In the genomic region with DNA sequence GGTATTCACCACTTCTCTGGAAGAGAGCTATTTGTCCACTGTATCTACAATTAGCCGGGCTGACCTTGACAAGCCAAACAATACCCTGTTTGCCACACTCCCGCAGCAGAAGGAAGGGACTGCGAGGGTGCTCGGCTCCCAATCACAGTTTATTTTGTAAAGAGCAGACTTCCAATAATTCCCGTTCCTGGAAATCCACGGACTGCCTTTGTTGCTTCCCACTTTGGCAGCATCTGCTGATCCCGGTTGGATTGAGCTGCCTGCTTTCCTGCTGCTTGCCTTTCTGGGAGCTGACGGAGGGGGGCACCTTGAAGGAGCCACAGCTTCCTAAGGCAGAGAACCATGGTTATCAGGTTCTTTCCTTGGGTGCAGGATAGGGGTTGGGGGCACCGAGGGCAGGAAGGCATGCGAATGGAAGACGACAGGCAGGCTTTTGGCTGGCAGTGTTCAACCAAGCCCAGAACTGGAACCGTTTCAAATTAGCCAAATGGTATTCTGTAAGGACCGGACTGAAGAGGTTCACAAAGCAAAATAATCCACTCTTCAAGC, we compare ENCODE assay signal across 9 mouse cellular contexts.
DNase-seq lines count a peak whose midpoint lies in the region; ATAC-seq and TF ChIP-seq lines count a peak whose summit lies in the region.
"Had no signal": no experiment of that assay in that cellular context is flagged by ENCODE, and none has a peak within 500 bp of the region (broad histone marks: within the 10 kb centered on the region; RNA-seq: fewer than 3 reads in every experiment).

No protein-coding gene starts in this region.

- peak overlapping the region; percentile 30; the same call in 1 of the 2 replicates for H3K4me3 ChIP-seq in kidney, adult 2 months (ENCODE audit: insufficient read depth, low read depth, low read length)
- H3K4me3 ChIP-seq in kidney, embryonic 16.5 days (ENCODE audit: low read length) = no peak overlapping the region
- H3K4me3 ChIP-seq in kidney, embryonic 15.5 days (replicated peaks) = no peak overlapping the region

- DNase-seq in kidney, adult 2 months = peak; percentile 70
- DNase-seq in brain, embryonic 14.5 days (ENCODE audit: low read depth) = peak; percentile 73
- DNase-seq in gastrocnemius, postnatal 10 days = peak; percentile 31
- DNase-seq in lung, postnatal 36 days = peak; percentile 64
- no peak for DNase-seq in embryo, embryonic 10 days (ENCODE audit: low spot score)
- DNase-seq in MN1 (ENCODE audit: low spot score) = no peak

- no peaks in the 10 kb centered on the region for H3K9me3 ChIP-seq in kidney, embryonic 16.5 days (ENCODE audit: low read length)
- H3K9me3 ChIP-seq in kidney, embryonic 15.5 days (replicated peaks) = no peaks in the 10 kb centered on the region
- H3K9me3 ChIP-seq: G1E had no signal

- peaks cover 13% of the 10 kb centered on the region for H3K4me1 ChIP-seq in kidney, adult 2 months (ENCODE audit: control insufficient read depth, insufficient read depth, low read length)
- peaks cover 18% of the 10 kb centered on the region; the same call in 1 of the 2 replicates for H3K4me1 ChIP-seq in kidney, embryonic 16.5 days (ENCODE audit: insufficient read depth, low read length)
- peaks cover 19% of the 10 kb centered on the region for H3K4me1 ChIP-seq in kidney, embryonic 15.5 days

- no peak overlapping the region for H3K4me2 ChIP-seq in kidney, embryonic 16.5 days (replicated peaks; ENCODE audit: low read depth, low read length)
- H3K4me2 ChIP-seq in kidney, embryonic 15.5 days = 0 out of 2 replicates have a peak overlapping the region, but pooled peaks have one; percentile 3

- ATAC-seq in kidney, embryonic 16.5 days (ENCODE audit: low FRiP score, low TSS enrichment) = no peak
- no peak for ATAC-seq in kidney, embryonic 15.5 days (replicated peaks; ENCODE audit: low FRiP score)

- 0 out of 2 replicates have a peak, but pooled peaks have one; percentile 6 for TF ChIP-seq CTCF in kidney, adult 2 months (conservative IDR thresholded peaks at IDR 0.05; ENCODE audit: insufficient read depth, insufficient read length, low read depth, low read length)
- TF ChIP-seq CTCF in brain, embryonic 14.5 days (IDR thresholded peaks at IDR 0.05; ENCODE audit: borderline replicate concordance, extremely low read depth, insufficient read depth, insufficient read length) = no peak

- H3K27ac ChIP-seq in kidney, adult 2 months (ENCODE audit: insufficient read depth, low read depth, low read length) = peak overlapping the region; percentile 39
- H3K27ac ChIP-seq in kidney, embryonic 16.5 days (ENCODE audit: low read length) = no peak overlapping the region
- no peak overlapping the region for H3K27ac ChIP-seq in kidney, embryonic 15.5 days

- no peak for TF ChIP-seq POLR2A in kidney, adult 2 months (IDR thresholded peaks at IDR 0.05; ENCODE audit: low read depth, low read length)
- no peak for TF ChIP-seq POLR2A in brain, embryonic 14.5 days (IDR thresholded peaks at IDR 0.05; ENCODE audit: borderline replicate concordance, extremely low read depth, insufficient read depth, insufficient read length, poor library complexity, severe bottlenecking)

- no peaks in the 10 kb centered on the region for H3K27me3 ChIP-seq in kidney, adult 2 months (replicated peaks; ENCODE audit: control insufficient read depth, insufficient read depth, low read length)
- H3K27me3 ChIP-seq in kidney, embryonic 16.5 days (ENCODE audit: insufficient read depth, low read length) = no peaks in the 10 kb centered on the region
- H3K27me3 ChIP-seq in kidney, embryonic 15.5 days = no peaks in the 10 kb centered on the region

- H3K36me3 ChIP-seq in kidney, adult 2 months (ENCODE audit: control insufficient read depth, insufficient read depth, low read length) = no peaks in the 10 kb centered on the region
- H3K36me3 ChIP-seq in kidney, embryonic 16.5 days (ENCODE audit: insufficient read depth, low read length) = no peaks in the 10 kb centered on the region
- no peaks in the 10 kb centered on the region for H3K36me3 ChIP-seq in kidney, embryonic 15.5 days

- 37% methylated on average over 13 of the region's 13 CpGs for WGBS in kidney, adult 2 months
- WGBS in kidney, embryonic 16.5 days = 57% methylated on average over 13 of the region's 13 CpGs
- 52% methylated on average over 13 of the region's 13 CpGs for WGBS in kidney, embryonic 15.5 days

- H3K9ac ChIP-seq in kidney, embryonic 16.5 days (replicated peaks; ENCODE audit: low read length) = no peak overlapping the region
- H3K9ac ChIP-seq in kidney, embryonic 15.5 days = no peak overlapping the region

Comparison
In these comparisons a context has a peak if more than half of its experiments do, and no peak if none do; other contexts are left out.
1. DNase-seq: peak in kidney, adult 2 months (single experiment), brain, embryonic 14.5 days (single experiment), gastrocnemius, postnatal 10 days (single experiment) and lung, postnatal 36 days (single experiment); none in embryo, embryonic 10 days (single experiment) and MN1 (single experiment).